Comparison of ENCODE assay signal across 26 mouse cellular contexts in genomic region chr3:86136936-86137574, GRCm38 (mm10).
"Had no signal": no experiment of that assay in that cellular context is flagged by ENCODE, and none has a peak within 500 bp of the region (broad histone marks: within the 10 kb centered on the region; RNA-seq: fewer than 3 reads in every experiment).

No protein-coding gene starts in this region.

- H3K4me3 ChIP-seq: heart, adult 2 months; heart, embryonic 13.5 days; heart, embryonic 15.5 days; hindbrain, embryonic 13.5 days; hindbrain, embryonic 15.5 days; kidney, embryonic 15.5 days; limb, embryonic 13.5 days; limb, embryonic 15.5 days had no signal

- DNase-seq: gastrocnemius, postnatal 14 days; gastrocnemius, postnatal 36 days; heart, adult 2 months; heart, postnatal 14 days; heart, postnatal 36 days; kidney, adult 11 months; kidney, adult 2 months; kidney, adult 9 months; kidney, postnatal 14 days; kidney, postnatal 36 days; layer of hippocampus, adult 9-11 months; layer of hippocampus, postnatal 36 days; left cerebral cortex, postnatal 4 days had no signal

- H3K9ac ChIP-seq: heart, embryonic 13.5 days; heart, embryonic 15.5 days; hindbrain, embryonic 13.5 days; hindbrain, embryonic 15.5 days; kidney, embryonic 15.5 days; limb, embryonic 13.5 days; limb, embryonic 15.5 days; liver, embryonic 14.5 days had no signal

- H3K9me3 ChIP-seq: heart, embryonic 13.5 days; heart, embryonic 15.5 days; hindbrain, embryonic 13.5 days; hindbrain, embryonic 15.5 days; kidney, embryonic 15.5 days; limb, embryonic 13.5 days; limb, embryonic 15.5 days had no signal

- ATAC-seq: hindbrain, postnatal 0 days; intestine, embryonic 16.5 days had no signal

- H3K27ac ChIP-seq: heart, adult 2 months; heart, embryonic 13.5 days; heart, embryonic 15.5 days; hindbrain, embryonic 13.5 days; hindbrain, embryonic 15.5 days; hindbrain, postnatal 0 days; kidney, embryonic 15.5 days; kidney, postnatal 0 days; limb, embryonic 13.5 days; limb, embryonic 15.5 days; liver, embryonic 14.5 days had no signal

- H3K27me3 ChIP-seq: heart, embryonic 13.5 days; heart, embryonic 15.5 days; hindbrain, embryonic 13.5 days; hindbrain, embryonic 15.5 days; kidney, embryonic 15.5 days; limb, embryonic 13.5 days; limb, embryonic 15.5 days had no signal

- H3K4me2 ChIP-seq: heart, embryonic 11.5 days; heart, embryonic 13.5 days; heart, embryonic 15.5 days; hindbrain, embryonic 13.5 days; hindbrain, embryonic 15.5 days; kidney, embryonic 15.5 days; limb, embryonic 13.5 days; limb, embryonic 15.5 days; liver, embryonic 11.5 days had no signal
